Mouse (Mus musculus): ENCODE data around the gene Las1l. TPM values are rescaled to one million over a fixed set of nuclear protein-coding genes. Genes with fewer than 3 reads are reported as not detected.

Gene Las1l
- polyA plus RNA-seq, 1 experiment = 69.2 TPM

GRCm38 (mm10) chrX:95902716-95903115 is 54.0 kb downstream of the Las1l start:
- H3K27me3 ChIP-seq (ENCODE audit: control insufficient read depth, insufficient read depth, low read length) = no peaks in the 10 kb centered on the region
- H3K4me3 ChIP-seq (replicated peaks; ENCODE audit: insufficient read depth, low read depth, low read length) = no peak overlapping the region
- 96% methylated on average over 3 of the region's 3 CpGs for WGBS
- no peak for DNase-seq
- no peaks in the 10 kb centered on the region for H3K4me1 ChIP-seq (ENCODE audit: control insufficient read depth, insufficient read depth, low read length)
- H3K27ac ChIP-seq (ENCODE audit: insufficient read depth, low read length) = no peak overlapping the region
- TF ChIP-seq POLR2A (IDR thresholded peaks at IDR 0.05; ENCODE audit: borderline replicate concordance, insufficient read depth, low read length) (no peak), CTCF (IDR thresholded peaks at IDR 0.05; ENCODE audit: borderline replicate concordance, insufficient read depth, low read depth, low read length) (no peak)

Other genes starting within 250 kb of the Las1l start
- 7.6 and 7.7 TPM in 2 replicates for gene Zc3h12b, start 245.3 kb downstream of the Las1l start, polyA plus RNA-seq (2012; rRNA removed)
- 33.0 and 37.6 TPM in 2 replicates for gene Msn, start 139.1 kb upstream of the Las1l start, polyA plus RNA-seq (2012; rRNA removed)